Mouse (Mus musculus) c-Kit-negative CD71-positive TER-119-positive erythroid progenitor cells, embryonic 14.5 days (primary cell): ENCODE results near the gene Ruvbl2.
"Not testable (repeated sequence)": the region's sequence is repeated elsewhere in the genome, so short reads cannot be mapped to it uniquely, and the experiment has no call there.

Source experiments
- DNase-seq: peaks from one replicate; pipeline ENCODE4 v3.0.0-alpha.2; 2013; ENCODE audit warnings: low read depth, low spot score

Gene Ruvbl2

GRCm38 (mm10) chr7:45401521-45402085 is 36.3 kb downstream of the Ruvbl2 start:
- DNase-seq = no peak

- DNase-seq = no peak
Measured at GRCm38 (mm10) chr7:45396787-45397186, 41.1 kb downstream of the Ruvbl2 start.

- DNase-seq = not testable (repeated sequence)
Measured at GRCm38 (mm10) chr7:45396337-45396775, 41.5 kb downstream of the Ruvbl2 start.

- peak; percentile 100 for DNase-seq
Measured at GRCm38 (mm10) chr7:45395578-45396336, 42.1 kb downstream of the Ruvbl2 start, which contains the start of gene Snrnp70. Gene Snrnp70 (minus strand): TSS chr7:45395742.

- peak; percentile 29 for DNase-seq
Measured at GRCm38 (mm10) chr7:45395129-45395541, 42.8 kb downstream of the Ruvbl2 start.

- DNase-seq = no peak
Measured at GRCm38 (mm10) chr7:45386077-45386476, 51.8 kb downstream of the Ruvbl2 start.

- no peak for DNase-seq
Measured at GRCm38 (mm10) chr7:45376057-45376456, 61.8 kb downstream of the Ruvbl2 start.

- no peak for DNase-seq
Measured at GRCm38 (mm10) chr7:45374620-45375019, 63.3 kb downstream of the Ruvbl2 start.

GRCm38 (mm10) chr7:45372371-45372770 is 65.5 kb downstream of the Ruvbl2 start:
- no peak for DNase-seq
